Mouse (Mus musculus) ovary, postnatal 36 days (tissue): Measurements from ENCODE around the gene Mypop.

Experiments used
- DNase-seq: peaks from one replicate; pipeline ENCODE4 v3.0.0; 2022; ENCODE audit warnings: low spot score, mixed read lengths

Mypop gene

GRCm38 (mm10) chr7:18989995-18990394 is 1.1 kb upstream of the Mypop start:
- DNase-seq: no peak

GRCm38 (mm10) chr7:18991660-18992293 is 732 bp downstream of the Mypop start:
- DNase-seq: no peak

- DNase-seq: peak; percentile 42
These were observed 1.2 kb downstream of the Mypop start for GRCm38 (mm10) chr7:18992294-18992675.

- DNase-seq: no peak
These were observed 2.0 kb downstream of the Mypop start for GRCm38 (mm10) chr7:18993036-18993435.

- DNase-seq: no peak
These were observed 7.8 kb downstream of the Mypop start for GRCm38 (mm10) chr7:18998835-18999234.

- no peak for DNase-seq
These were observed 9.4 kb downstream of the Mypop start for GRCm38 (mm10) chr7:19000421-19000820.

GRCm38 (mm10) chr7:19001066-19001806 is 10.2 kb downstream of the Mypop start:
- peak; percentile 52 for DNase-seq

- no peak for DNase-seq
These were observed 10.7 kb downstream of the Mypop start for GRCm38 (mm10) chr7:19001807-19002085.

- DNase-seq: no peak
These were observed 11.1 kb downstream of the Mypop start for GRCm38 (mm10) chr7:19002115-19002514.

GRCm38 (mm10) chr7:19002848-19003498 is 11.9 kb downstream of the Mypop start:
- peak; percentile 54 for DNase-seq

GRCm38 (mm10) chr7:19003902-19004630 is 13.0 kb downstream of the Mypop start, which contains the start of gene Irf2bp1:
TSS of gene Irf2bp1 (plus strand) at chr7:19004044.
- DNase-seq: peak; percentile 91

- no peak for DNase-seq
These were observed 13.6 kb downstream of the Mypop start for GRCm38 (mm10) chr7:19004631-19005079.

- DNase-seq: no peak
These were observed 14.5 kb downstream of the Mypop start for GRCm38 (mm10) chr7:19005417-19006121.

- peak; percentile 77 for DNase-seq
These were observed 15.4 kb downstream of the Mypop start for GRCm38 (mm10) chr7:19006476-19006875.

GRCm38 (mm10) chr7:19007026-19007977 is 16.3 kb downstream of the Mypop start:
- DNase-seq: no peak

- no peak for DNase-seq
These were observed 19.5 kb downstream of the Mypop start for GRCm38 (mm10) chr7:19010581-19010980.

- peak; percentile 52 for DNase-seq
These were observed 21.1 kb downstream of the Mypop start for GRCm38 (mm10) chr7:19012025-19012621.

GRCm38 (mm10) chr7:19012882-19013281 is 21.8 kb downstream of the Mypop start:
- DNase-seq: no peak

- DNase-seq: no peak
These were observed 23.4 kb downstream of the Mypop start for GRCm38 (mm10) chr7:19014452-19014851.

- no peak for DNase-seq
These were observed 25.0 kb downstream of the Mypop start for GRCm38 (mm10) chr7:19016042-19016441.
